9 mouse cellular contexts compared by ENCODE assay signal in genomic region chr10:80755291-80756015, GRCm38 (mm10). TPM values are rescaled to one million over a fixed set of nuclear protein-coding genes. Genes with fewer than 3 reads are reported as not detected.
DNase-seq lines count a peak whose midpoint lies in the region; ATAC-seq and TF ChIP-seq lines count a peak whose summit lies in the region.
"Had no signal": no experiment of that assay in that cellular context is flagged by ENCODE, and none has a peak within 500 bp of the region (broad histone marks: within the 10 kb centered on the region; RNA-seq: fewer than 3 reads in every experiment).

No protein-coding gene starts in this region.

- H3K9me3 ChIP-seq in liver, embryonic 13.5 days (replicated peaks), result no peaks in the 10 kb centered on the region
- no peaks in the 10 kb centered on the region for H3K9me3 ChIP-seq in stomach, postnatal 0 days (ENCODE audit: control insufficient read depth, low read length)

- WGBS in cerebellum, adult 2 months, result 1% methylated on average over 58 of the region's 75 CpGs
- WGBS in thymus, adult 2 months, result under 1% methylated on average over 75 of the region's 75 CpGs
- WGBS in liver, embryonic 13.5 days (ENCODE audit: insufficient replicate concordance), result under 1% methylated on average over 75 of the region's 75 CpGs
- under 1% methylated on average over 36 of the region's 75 CpGs for WGBS in stomach, postnatal 0 days

- peak overlapping the region; percentile 84 for H3K27ac ChIP-seq in cerebellum, adult 2 months (ENCODE audit: insufficient read depth, low read length)
- no peak overlapping the region for H3K27ac ChIP-seq in thymus, adult 2 months (ENCODE audit: control insufficient read depth, insufficient read depth, low read length)
- peak overlapping the region; percentile 84 for H3K27ac ChIP-seq in liver, embryonic 13.5 days
- peak overlapping the region; percentile 87 for H3K27ac ChIP-seq in stomach, postnatal 0 days (replicated peaks)

- peak overlapping the region; percentile 97 for H3K4me3 ChIP-seq in cerebellum, adult 2 months (replicated peaks; ENCODE audit: insufficient read depth, low read depth, low read length)
- H3K4me3 ChIP-seq in thymus, adult 2 months (ENCODE audit: control insufficient read depth, insufficient read depth, low read length), result peak overlapping the region; percentile 78
- H3K4me3 ChIP-seq in liver, embryonic 13.5 days (replicated peaks), result peak overlapping the region; percentile 95
- H3K4me3 ChIP-seq in stomach, postnatal 0 days (ENCODE audit: low read depth, low read length), result peak overlapping the region; percentile 93

- no peaks in the 10 kb centered on the region for H3K36me3 ChIP-seq in thymus, adult 2 months (ENCODE audit: control insufficient read depth, insufficient read depth, low read length)
- H3K36me3 ChIP-seq in liver, embryonic 13.5 days, result peaks cover 3% of the 10 kb centered on the region; the same call in 1 of the 2 replicates
- no peaks in the 10 kb centered on the region for H3K36me3 ChIP-seq in stomach, postnatal 0 days (ENCODE audit: control insufficient read depth, insufficient read depth, low read length)

- no peak for TF ChIP-seq CTCF in cerebellum, adult 2 months (IDR thresholded peaks at IDR 0.05; ENCODE audit: borderline replicate concordance, insufficient read depth, low read depth, low read length)
- TF ChIP-seq CTCF in thymus, adult 2 months (IDR thresholded peaks at IDR 0.05; ENCODE audit: borderline replicate concordance, control insufficient read depth, extremely low read depth, insufficient read depth, low read length, poor library complexity), result 0 out of 2 replicates have a peak, but pooled peaks have one; percentile 7
- no peak for TF ChIP-seq CTCF in stomach, postnatal 0 days (IDR thresholded peaks at IDR 0.05; ENCODE audit: low read depth)

- peaks cover 44% of the 10 kb centered on the region for H3K4me1 ChIP-seq in cerebellum, adult 2 months (ENCODE audit: control insufficient read depth, insufficient read depth, low read length)
- H3K4me1 ChIP-seq in thymus, adult 2 months (replicated peaks; ENCODE audit: control insufficient read depth, insufficient read depth, low read length), result peaks cover 39% of the 10 kb centered on the region
- H3K4me1 ChIP-seq in liver, embryonic 13.5 days (replicated peaks), result peaks cover 83% of the 10 kb centered on the region
- peaks cover 13% of the 10 kb centered on the region for H3K4me1 ChIP-seq in stomach, postnatal 0 days (replicated peaks; ENCODE audit: control insufficient read depth, insufficient read depth)

- peak overlapping the region; percentile 95 for H3K9ac ChIP-seq in liver, embryonic 13.5 days
- peak overlapping the region; percentile 92 for H3K9ac ChIP-seq in stomach, postnatal 0 days (ENCODE audit: low read length)

- no peak for TF ChIP-seq EP300 in stomach, postnatal 0 days (optimal IDR thresholded peaks at IDR 0.05)

- peak overlapping the region; percentile 96 for H3K4me2 ChIP-seq in liver, embryonic 13.5 days
- H3K4me2 ChIP-seq in stomach, postnatal 0 days (replicated peaks; ENCODE audit: low read depth), result peak overlapping the region; percentile 88

- peak; percentile 62; the same call in 1 of the 2 replicates for ATAC-seq in liver, embryonic 13.5 days (ENCODE audit: low read depth)
- ATAC-seq in stomach, postnatal 0 days (ENCODE audit: low FRiP score, low TSS enrichment), result no peak

- H3K27me3 ChIP-seq in cerebellum, adult 2 months (ENCODE audit: control insufficient read depth, insufficient read depth, low read length), result no peaks in the 10 kb centered on the region
- H3K27me3 ChIP-seq in thymus, adult 2 months (ENCODE audit: control insufficient read depth, insufficient read depth, low read length), result no peaks in the 10 kb centered on the region
- no peaks in the 10 kb centered on the region for H3K27me3 ChIP-seq in liver, embryonic 13.5 days
- no peaks in the 10 kb centered on the region for H3K27me3 ChIP-seq in stomach, postnatal 0 days (ENCODE audit: control insufficient read depth, insufficient read depth, low read length)

- no peak for DNase-seq in cerebellum, adult 2 months
- no peak for DNase-seq in cerebellum, postnatal 4 days (ENCODE audit: low spot score in 2 of 2)
- no peak for DNase-seq in thymus, adult 2 months
- DNase-seq in thymus, postnatal 4 days, result no peak
- DNase-seq in liver, embryonic 13.5 days, result no peak
- DNase-seq in stomach, postnatal 0 days (ENCODE audit: low spot score), result no peak
- no peak for DNase-seq in cerebellum, postnatal 25 days
- DNase-seq in layer of hippocampus, postnatal 25 days (ENCODE audit: extremely low spot score in 1 of 2, low spot score in 1 of 2), result no peak

- no peak for TF ChIP-seq POLR2A in cerebellum, adult 2 months (IDR thresholded peaks at IDR 0.05; ENCODE audit: borderline replicate concordance, insufficient read depth, low read length)
- TF ChIP-seq POLR2A in thymus, adult 2 months (IDR thresholded peaks at IDR 0.05; ENCODE audit: control insufficient read depth, extremely low read depth, insufficient read depth, low read length, poor library complexity), result no peak

RNA-seq across cellular contexts. Expression of gene Dot1l, which starts 0.4 kb away (rescaled TPM):
- polyA plus RNA-seq in cerebellum, adult 2 months (2012; rRNA removed), result 101 and 115 TPM in 2 replicates
- polyA plus RNA-seq in thymus, adult 2 months (2012; rRNA removed), result 121 and 155 TPM in 2 replicates
- 7.4 and 7.8 TPM in 2 replicates for polyA plus RNA-seq in liver, embryonic 13.5 days (2015; fragmentation: Nextera tagmentation; extraction: Ambion mirVana)
- polyA plus RNA-seq in stomach, postnatal 0 days (2015; fragmentation: Nextera tagmentation; extraction: Ambion mirVana), result 5.4 and 6.2 TPM in 2 replicates
- total RNA-seq in layer of hippocampus, postnatal 25 days (2021), result 10 to 100 TPM; 39.9 to 60.6 TPM

RNA-seq across cellular contexts. Expression of gene Ap3d1, which starts 13.4 kb away (rescaled TPM):
- polyA plus RNA-seq in cerebellum, adult 2 months (2012; rRNA removed), result 175 and 189 TPM in 2 replicates
- 182 and 195 TPM in 2 replicates for polyA plus RNA-seq in thymus, adult 2 months (2012; rRNA removed)
- 24.9 and 25.6 TPM in 2 replicates for polyA plus RNA-seq in liver, embryonic 13.5 days (2015; fragmentation: Nextera tagmentation; extraction: Ambion mirVana)
- polyA plus RNA-seq in stomach, postnatal 0 days (2015; fragmentation: Nextera tagmentation; extraction: Ambion mirVana), result 38.7 and 42.7 TPM in 2 replicates
- total RNA-seq in layer of hippocampus, postnatal 25 days (2021), result 100 to 1,000 TPM; 128 to 143 TPM

RNA-seq across cellular contexts. Expression of gene Sf3a2, which starts 42.5 kb away (rescaled TPM):
- 52.0 and 66.4 TPM in 2 replicates for polyA plus RNA-seq in cerebellum, adult 2 months (2012; rRNA removed)
- polyA plus RNA-seq in thymus, adult 2 months (2012; rRNA removed), result 94.6 and 119 TPM in 2 replicates
- 35.7 and 48.5 TPM in 2 replicates for polyA plus RNA-seq in liver, embryonic 13.5 days (2015; fragmentation: Nextera tagmentation; extraction: Ambion mirVana)
- 27.7 and 31.8 TPM in 2 replicates for polyA plus RNA-seq in stomach, postnatal 0 days (2015; fragmentation: Nextera tagmentation; extraction: Ambion mirVana)
- 10 to 100 TPM; 46.2 to 52.0 TPM for total RNA-seq in layer of hippocampus, postnatal 25 days (2021)

RNA-seq across cellular contexts. Expression of gene Plekhj1, which starts 43.0 kb away (rescaled TPM):
- 106 and 122 TPM in 2 replicates for polyA plus RNA-seq in cerebellum, adult 2 months (2012; rRNA removed)
- polyA plus RNA-seq in thymus, adult 2 months (2012; rRNA removed), result 142 and 153 TPM in 2 replicates
- polyA plus RNA-seq in liver, embryonic 13.5 days (2015; fragmentation: Nextera tagmentation; extraction: Ambion mirVana), result 97.5 and 105 TPM in 2 replicates
- 62.0 and 65.8 TPM in 2 replicates for polyA plus RNA-seq in stomach, postnatal 0 days (2015; fragmentation: Nextera tagmentation; extraction: Ambion mirVana)
- 10 to 100 TPM; 63.6 to 71.6 TPM for total RNA-seq in layer of hippocampus, postnatal 25 days (2021)

RNA-seq across cellular contexts. Expression of gene Amh, which starts 49.6 kb away (rescaled TPM):
- 3.0 and 4.3 TPM in 2 replicates for polyA plus RNA-seq in cerebellum, adult 2 months (2012; rRNA removed)
- 6.3 and 8.8 TPM in 2 replicates for polyA plus RNA-seq in thymus, adult 2 months (2012; rRNA removed)
- not detected in 2 replicates for polyA plus RNA-seq in liver, embryonic 13.5 days (2015; fragmentation: Nextera tagmentation; extraction: Ambion mirVana)
- polyA plus RNA-seq in stomach, postnatal 0 days (2015; fragmentation: Nextera tagmentation; extraction: Ambion mirVana), result 6.8 and 6.9 TPM in 2 replicates
- 1 to 10 TPM; 2.3 to 3.2 TPM for total RNA-seq in layer of hippocampus, postnatal 25 days (2021)
- total RNA-seq: common myeloid progenitor, adult 5-6 weeks had no signal

Comparison
In these comparisons a context has a peak if more than half of its experiments do, and no peak if none do; other contexts are left out.
1. RNA of gene Dot1l, which starts 0.4 kb away (polyA plus RNA-seq): 121 to 155 TPM in thymus, adult 2 months and 101 to 115 TPM in cerebellum, adult 2 months; 7.4 to 7.8 TPM in liver, embryonic 13.5 days and 5.4 to 6.2 TPM in stomach, postnatal 0 days; every median in the first group is over 10 times any median in the second.
2. Peak in every context shown above with its lines, with median percentiles within 50 percentile points of each other: H3K4me3 ChIP-seq.